ENCODE assay signal across 8 mouse cellular contexts in genomic region chr11:97702393-97702745, GRCm38 (mm10). TPM values are rescaled to one million over a fixed set of nuclear protein-coding genes. Genes with fewer than 3 reads are reported as not detected.
DNase-seq lines count a peak whose midpoint lies in the region; ATAC-seq and TF ChIP-seq lines count a peak whose summit lies in the region.

No protein-coding gene starts in this region.

- DNase-seq in c-Kit-positive CD71-negative TER-119-negative erythroid progenitor cells, embryonic 14.5 days (ENCODE audit: low read depth) = peak; percentile 82
- DNase-seq in heart, postnatal 14 days = peak; percentile 90 to 93
- DNase-seq in layer of hippocampus, adult 18-20 months (ENCODE audit: low spot score in 2 of 2) = peak; percentile 85 to 94
- DNase-seq in lung, embryonic 14.5 days = peak; percentile 97
- peak; percentile 78 for DNase-seq in testis, postnatal 14 days (ENCODE audit: low spot score)

- H3K4me2 ChIP-seq in forebrain, embryonic 12.5 days = peak overlapping the region; percentile 84
- H3K4me2 ChIP-seq in lung, embryonic 14.5 days = peak overlapping the region; percentile 84

- peaks cover 64% of the 10 kb centered on the region for H3K4me1 ChIP-seq in E14TG2a.4 (replicated peaks; ENCODE audit: low read depth, low read length)
- H3K4me1 ChIP-seq in forebrain, embryonic 12.5 days = peaks cover 39% of the 10 kb centered on the region
- peaks cover 15% of the 10 kb centered on the region for H3K4me1 ChIP-seq in lung, embryonic 14.5 days (ENCODE audit: insufficient read depth)

- peak overlapping the region; percentile 97 for H3K4me3 ChIP-seq in E14TG2a.4 (replicated peaks; ENCODE audit: low read length)
- H3K4me3 ChIP-seq in forebrain, embryonic 12.5 days (replicated peaks) = peak overlapping the region; percentile 83
- H3K4me3 ChIP-seq in lung, embryonic 14.5 days (ENCODE audit: low read depth, low read length) = peak overlapping the region; percentile 93

- intact Hi-C loops in heart, postnatal 14 days (cut with DNase I) = loop anchor here (5.0 kb wide), 1 partner anchor 285 kb away; the partner anchor contains the start of gene Plxdc1

- H3K9ac ChIP-seq in forebrain, embryonic 12.5 days = peak overlapping the region; percentile 66
- H3K9ac ChIP-seq in lung, embryonic 14.5 days = peak overlapping the region; percentile 60

- H3K27me3 ChIP-seq in E14TG2a.4 (ENCODE audit: insufficient read depth, low read length) = peaks cover 14% of the 10 kb centered on the region
- H3K27me3 ChIP-seq in forebrain, embryonic 12.5 days = no peaks in the 10 kb centered on the region
- H3K27me3 ChIP-seq in lung, embryonic 14.5 days (ENCODE audit: insufficient read depth, low read length) = no peaks in the 10 kb centered on the region

- ATAC-seq in forebrain, embryonic 12.5 days (ENCODE audit: low FRiP score) = no peak; the same call in 1 of the 2 replicates
- no peak for ATAC-seq in lung, embryonic 14.5 days (ENCODE audit: insufficient read depth)
- ATAC-seq in neutrophil, adult 5-6 weeks (ENCODE audit: extremely low read depth, insufficient number of reproducible peaks, low FRiP score, poor library complexity, severe bottlenecking) = peak; percentile 56

- peaks cover 46% of the 10 kb centered on the region for H3K36me3 ChIP-seq in E14TG2a.4 (ENCODE audit: insufficient read depth, low read length)
- peaks cover 21% of the 10 kb centered on the region for H3K36me3 ChIP-seq in forebrain, embryonic 12.5 days (replicated peaks)
- peaks cover 28% of the 10 kb centered on the region for H3K36me3 ChIP-seq in lung, embryonic 14.5 days (ENCODE audit: insufficient read depth)

- no peak for TF ChIP-seq CTCF in E14TG2a.4 (conservative IDR thresholded peaks at IDR 0.05; ENCODE audit: low read length)
- no peak for TF ChIP-seq CTCF in lung, embryonic 14.5 days (IDR thresholded peaks at IDR 0.05; ENCODE audit: low read depth)

- H3K9me3 ChIP-seq in E14TG2a.4 (ENCODE audit: low read length) = no peaks in the 10 kb centered on the region
- no peaks in the 10 kb centered on the region for H3K9me3 ChIP-seq in forebrain, embryonic 12.5 days
- no peaks in the 10 kb centered on the region for H3K9me3 ChIP-seq in lung, embryonic 14.5 days (ENCODE audit: low read depth, low read length)

- peak overlapping the region; percentile 84 for H3K27ac ChIP-seq in forebrain, embryonic 12.5 days
- peak overlapping the region; percentile 82 for H3K27ac ChIP-seq in lung, embryonic 14.5 days (ENCODE audit: low read depth)

- 1% methylated on average over 24 of the region's 24 CpGs for WGBS in forebrain, embryonic 12.5 days
- under 1% methylated on average over 24 of the region's 24 CpGs for WGBS in lung, embryonic 14.5 days

RNA-seq across cellular contexts. Expression of gene Psmb3, which starts 0.8 kb away (rescaled TPM):
- polyA plus RNA-seq in forebrain, embryonic 12.5 days (2016; fragmentation: Nextera tagmentation; extraction: Ambion mirVana) = 457 TPM in 2 replicates
- 100 to 1,000 TPM; 161 to 169 TPM for total RNA-seq in heart, postnatal 14 days (2021)
- total RNA-seq in layer of hippocampus, adult 18-20 months (2021) = 100 to 1,000 TPM; 124 to 128 TPM
- polyA plus RNA-seq in lung, embryonic 14.5 days (2014; fragmentation: Nextera tagmentation; extraction: Ambion mirVana) = 496 and 514 TPM in 2 replicates
- total RNA-seq in neutrophil, adult 5-6 weeks (2017) = 89.0 and 97.7 TPM in 2 replicates

RNA-seq across cellular contexts. Expression of gene Pcgf2, which starts 2.1 kb away (rescaled TPM):
- 24.2 TPM in 2 replicates for polyA plus RNA-seq in forebrain, embryonic 12.5 days (2016; fragmentation: Nextera tagmentation; extraction: Ambion mirVana)
- 10 to 100 TPM; 11.1 to 12.9 TPM for total RNA-seq in heart, postnatal 14 days (2021)
- total RNA-seq in layer of hippocampus, adult 18-20 months (2021) = 10 to 100 TPM; 21.7 to 24.6 TPM
- 16.0 and 19.7 TPM in 2 replicates for polyA plus RNA-seq in lung, embryonic 14.5 days (2014; fragmentation: Nextera tagmentation; extraction: Ambion mirVana)
- total RNA-seq in neutrophil, adult 5-6 weeks (2017) = not detected in 2 replicates

RNA-seq across cellular contexts. Expression of gene Cisd3, which starts 16.7 kb away (rescaled TPM):
- 13.2 and 14.9 TPM in 2 replicates for polyA plus RNA-seq in forebrain, embryonic 12.5 days (2016; fragmentation: Nextera tagmentation; extraction: Ambion mirVana)
- 100 to 1,000 TPM; 146 to 147 TPM for total RNA-seq in heart, postnatal 14 days (2021)
- total RNA-seq in layer of hippocampus, adult 18-20 months (2021) = 10 to 100 TPM; 51.3 to 52.0 TPM
- polyA plus RNA-seq in lung, embryonic 14.5 days (2014; fragmentation: Nextera tagmentation; extraction: Ambion mirVana) = 27.1 and 35.3 TPM in 2 replicates
- 7.2 and 13.5 TPM in 2 replicates for total RNA-seq in neutrophil, adult 5-6 weeks (2017)

RNA-seq across cellular contexts. Expression of gene Mllt6, which starts 39.2 kb away (rescaled TPM):
- polyA plus RNA-seq in forebrain, embryonic 12.5 days (2016; fragmentation: Nextera tagmentation; extraction: Ambion mirVana) = 3.3 and 3.7 TPM in 2 replicates
- 10 to 100 TPM; 58.1 to 61.7 TPM for total RNA-seq in heart, postnatal 14 days (2021)
- 100 to 1,000 TPM; 122 to 137 TPM for total RNA-seq in layer of hippocampus, adult 18-20 months (2021)
- 5.2 TPM in 2 replicates for polyA plus RNA-seq in lung, embryonic 14.5 days (2014; fragmentation: Nextera tagmentation; extraction: Ambion mirVana)
- total RNA-seq in neutrophil, adult 5-6 weeks (2017) = 63.2 and 69.2 TPM in 2 replicates

RNA-seq across cellular contexts. Expression of gene Pip4k2b, which starts 42.1 kb away (rescaled TPM):
- polyA plus RNA-seq in forebrain, embryonic 12.5 days (2016; fragmentation: Nextera tagmentation; extraction: Ambion mirVana) = 2.7 and 2.8 TPM in 2 replicates
- 10 to 100 TPM; 20.7 to 22.6 TPM for total RNA-seq in heart, postnatal 14 days (2021)
- total RNA-seq in layer of hippocampus, adult 18-20 months (2021) = 100 to 1,000 TPM; 114 to 115 TPM
- polyA plus RNA-seq in lung, embryonic 14.5 days (2014; fragmentation: Nextera tagmentation; extraction: Ambion mirVana) = 1.3 and 2.3 TPM in 2 replicates
- 29.0 and 30.6 TPM in 2 replicates for total RNA-seq in neutrophil, adult 5-6 weeks (2017)
